ENCODE assay signal across 23 mouse cellular contexts in the genomic region with DNA sequence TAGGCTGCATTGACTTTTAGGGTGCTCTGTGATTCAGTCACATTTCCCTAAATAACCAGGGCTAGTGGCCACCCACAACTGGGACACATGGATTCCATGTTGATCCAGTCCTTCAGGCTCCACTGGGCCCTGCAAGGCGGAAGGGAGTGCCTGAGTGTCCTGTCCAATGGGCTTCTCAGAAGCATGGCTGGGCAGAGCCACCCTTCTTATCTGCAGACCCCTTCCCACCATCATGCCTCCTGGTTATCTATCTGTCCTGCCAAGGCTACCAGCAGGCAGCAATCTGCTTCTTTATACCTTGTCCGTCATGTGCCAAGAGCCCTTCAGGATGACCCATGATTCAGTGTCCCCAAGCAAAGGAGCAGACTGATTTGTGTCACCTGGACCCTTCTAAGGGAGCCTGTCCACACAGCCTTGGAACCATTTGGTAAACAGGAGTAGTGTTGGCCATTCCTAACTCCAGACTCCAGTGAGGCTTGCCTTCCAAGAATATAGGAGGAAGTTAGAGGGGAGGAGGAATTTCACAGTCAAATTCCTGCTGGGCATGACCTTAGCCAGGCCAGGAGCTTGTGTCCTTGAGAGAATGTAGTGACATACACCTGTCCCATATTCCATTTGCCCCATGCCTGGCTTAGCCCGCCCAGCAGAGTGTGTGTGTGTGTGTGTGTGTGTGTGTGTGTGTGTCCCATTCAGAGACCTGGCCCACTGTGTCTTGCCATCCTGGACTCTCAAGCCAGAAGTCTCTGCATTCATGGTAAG.
DNase-seq lines count a peak whose midpoint lies in the region; ATAC-seq and TF ChIP-seq lines count a peak whose summit lies in the region.
"Had no signal": no experiment of that assay in that cellular context is flagged by ENCODE, and none has a peak within 500 bp of the region (broad histone marks: within the 10 kb centered on the region; RNA-seq: fewer than 3 reads in every experiment).

No protein-coding gene starts in this region.

- peak overlapping the region; percentile 92 for H3K27ac ChIP-seq in kidney, embryonic 15.5 days
- H3K27ac ChIP-seq in liver, postnatal 0 days (ENCODE audit: low read depth) = no peak overlapping the region
- H3K27ac ChIP-seq: embryonic facial prominence, embryonic 10.5 days; forebrain, embryonic 15.5 days; heart, embryonic 15.5 days; midbrain, embryonic 13.5 days; neural tube, embryonic 13.5 days had no signal

- H3K4me3 ChIP-seq in kidney, embryonic 15.5 days (replicated peaks) = no peak overlapping the region
- H3K4me3 ChIP-seq in liver, postnatal 0 days (ENCODE audit: low read depth, low read length) = no peak overlapping the region
- H3K4me3 ChIP-seq: embryonic facial prominence, embryonic 10.5 days; forebrain, embryonic 15.5 days; heart, embryonic 15.5 days; limb, embryonic 12.5 days; lung, embryonic 15.5 days; midbrain, embryonic 13.5 days; neural tube, embryonic 13.5 days had no signal

- no peak for DNase-seq in kidney, postnatal 4 days
- peak; percentile 75 for DNase-seq in liver
- no peak for DNase-seq in liver, postnatal 0 days
- DNase-seq in gastrocnemius, postnatal 25 days = no peak
- DNase-seq in ovary, adult 18-20 months (ENCODE audit: low spot score) = no peak
- no peak for DNase-seq in urinary bladder, postnatal 4 days (ENCODE audit: low spot score in 2 of 2)
- DNase-seq: adrenal gland, postnatal 36 days; cerebellum, adult 8-10 months; gastrocnemius, postnatal 14 days; heart, postnatal 4 days; lung, postnatal 4 days; right cerebral cortex, postnatal 25 days; thymus, postnatal 14 days had no signal

- peaks cover 83% of the 10 kb centered on the region for H3K4me1 ChIP-seq in kidney, embryonic 15.5 days
- H3K4me1 ChIP-seq in liver, postnatal 0 days (ENCODE audit: insufficient read depth) = peaks cover 59% of the 10 kb centered on the region

- TF ChIP-seq CTCF in liver, postnatal 0 days (IDR thresholded peaks at IDR 0.05; ENCODE audit: low read depth) = no peak

- no peaks in the 10 kb centered on the region for H3K27me3 ChIP-seq in kidney, embryonic 15.5 days
- H3K27me3 ChIP-seq in liver, postnatal 0 days (ENCODE audit: insufficient read depth, low read length) = no peaks in the 10 kb centered on the region
- H3K27me3 ChIP-seq: forebrain, embryonic 15.5 days; heart, embryonic 15.5 days; limb, embryonic 12.5 days; lung, embryonic 15.5 days; midbrain, embryonic 13.5 days; neural tube, embryonic 13.5 days had no signal

- no peak overlapping the region for H3K4me2 ChIP-seq in kidney, embryonic 15.5 days
- H3K4me2 ChIP-seq in liver, postnatal 0 days (ENCODE audit: low read depth, low read length) = no peak overlapping the region
- H3K4me2 ChIP-seq: forebrain, embryonic 15.5 days; heart, embryonic 15.5 days; limb, embryonic 12.5 days; lung, embryonic 15.5 days; midbrain, embryonic 13.5 days; neural tube, embryonic 13.5 days had no signal

- WGBS in kidney, embryonic 15.5 days = 85% methylated on average over 3 of the region's 3 CpGs
- 78% methylated on average over 3 of the region's 3 CpGs for WGBS in liver, postnatal 0 days (ENCODE audit: insufficient replicate concordance)

- H3K36me3 ChIP-seq in kidney, embryonic 15.5 days = no peaks in the 10 kb centered on the region
- H3K36me3 ChIP-seq in liver, postnatal 0 days (replicated peaks; ENCODE audit: insufficient read depth, low read length) = no peaks in the 10 kb centered on the region; the same call in 1 of the 2 replicates
- H3K36me3 ChIP-seq: forebrain, embryonic 15.5 days; heart, embryonic 15.5 days; limb, embryonic 12.5 days; lung, embryonic 15.5 days; midbrain, embryonic 13.5 days; neural tube, embryonic 13.5 days had no signal

- TF ChIP-seq EP300 in liver, postnatal 0 days (IDR thresholded peaks at IDR 0.05; ENCODE audit: low read depth) = peak; percentile 45; the same call in 1 of the 2 replicates

- no peak overlapping the region for H3K9ac ChIP-seq in kidney, embryonic 15.5 days
- H3K9ac ChIP-seq in liver, postnatal 0 days (replicated peaks) = no peak overlapping the region
- H3K9ac ChIP-seq: forebrain, embryonic 15.5 days; heart, embryonic 15.5 days; limb, embryonic 12.5 days; lung, embryonic 15.5 days; midbrain, embryonic 13.5 days; neural tube, embryonic 13.5 days had no signal

- ATAC-seq in kidney, embryonic 15.5 days (replicated peaks; ENCODE audit: low FRiP score) = no peak
- 0 out of 2 replicates have a peak, but pooled peaks have one; percentile 13 for ATAC-seq in common myeloid progenitor, adult 5-6 weeks (replicated peaks; ENCODE audit: low read depth, poor library complexity, severe bottlenecking)
- ATAC-seq in liver, postnatal 0 days = peak; percentile 68
- ATAC-seq: forebrain, embryonic 15.5 days; hindbrain, embryonic 16.5 days; midbrain, embryonic 13.5 days had no signal

- H3K9me3 ChIP-seq in kidney, embryonic 15.5 days (replicated peaks) = no peaks in the 10 kb centered on the region
- H3K9me3 ChIP-seq in liver, postnatal 0 days (ENCODE audit: low read length) = no peaks in the 10 kb centered on the region
- H3K9me3 ChIP-seq: embryonic facial prominence, embryonic 10.5 days; forebrain, embryonic 15.5 days; heart, embryonic 15.5 days; limb, embryonic 12.5 days; lung, embryonic 15.5 days; midbrain, embryonic 13.5 days; neural tube, embryonic 13.5 days had no signal
